Mouse (Mus musculus) heart, embryonic 11.5 days (tissue): ENCODE data around the gene Slc30a3. TPM values are rescaled to one million over a fixed set of nuclear protein-coding genes. Genes with fewer than 3 reads are reported as not detected.
"Not testable (repeated sequence)": the region's sequence is repeated elsewhere in the genome, so short reads cannot be mapped to it uniquely, and the experiment has no call there.

ENCODE experiments used
- ATAC-seq: fragments of 200-750 bp; cut with Nextera tagmentation; replicated peaks from 2 replicates; pipeline ENCODE4 v1.8.0; 2017; ENCODE audit warnings: moderate library complexity; ENCODE audit not compliant: insufficient number of reproducible peaks, low FRiP score, low TSS enrichment
- H3K27ac ChIP-seq: fragments of 300-500 bp; sonication (generic); 2 replicates; pipeline ENCODE4 v1.5.1; 2014; ENCODE audit warnings: mild to moderate bottlenecking, low read depth, low read length
- H3K27me3 ChIP-seq: fragments of 300-500 bp; sonication (generic); 2 replicates; pipeline ENCODE4 v1.6.1; 2014; ENCODE audit warnings: mild to moderate bottlenecking, low read length, mixed read lengths; ENCODE audit not compliant: control insufficient read depth, insufficient read depth
- H3K36me3 ChIP-seq: fragments of 300-500 bp; sonication (generic); 2 replicates; pipeline ENCODE4 v1.6.1; 2014; ENCODE audit warnings: mild to moderate bottlenecking, low read length, moderate library complexity, mixed read lengths; ENCODE audit not compliant: control insufficient read depth, insufficient read depth
- H3K4me1 ChIP-seq: fragments of 300-500 bp; sonication (generic); 2 replicates; pipeline ENCODE4 v1.6.1; 2014; ENCODE audit warnings: low read length; ENCODE audit not compliant: control insufficient read depth, insufficient read depth
- H3K4me2 ChIP-seq: fragments of 300-500 bp; sonication (generic); 2 replicates; pipeline ENCODE4 v1.6.1; 2014; ENCODE audit warnings: mild to moderate bottlenecking, moderate library complexity
- H3K4me3 ChIP-seq: fragments of 300-500 bp; sonication (generic); 2 replicates; pipeline ENCODE4 v1.5.1; 2014; ENCODE audit warnings: low read depth, low read length
- H3K9ac ChIP-seq: fragments of 300-500 bp; sonication (generic); 2 replicates; pipeline ENCODE4 v1.6.1; 2014; ENCODE audit warnings: mild to moderate bottlenecking, low read depth, low read length, moderate library complexity
- H3K9me3 ChIP-seq: fragments of 300-500 bp; sonication (generic); replicated peaks from 2 replicates; pipeline ENCODE4 v1.6.1; 2016; ENCODE audit warnings: low read length; ENCODE audit not compliant: control insufficient read depth
- WGBS: fragments of 180-500 bp; shearing (Covaris S2); extraction: QIAGEN DNeasy Blood & Tissue Kit; methylation state at CpG from one replicate; pipeline ENCODE4 v1.1.7; 2014; ENCODE audit not compliant: insufficient replicate concordance; 5-methylcytosine and 5-hydroxymethylcytosine counted together
- polyA plus RNA-seq: library from polyadenylated mRNA; unstranded; fragments of >200 nt; fragmentation: Nextera tagmentation; extraction: Ambion mirVana; gene quantifications from 2 replicates; pipeline ENCODE4 v1.2.1, GENCODE M21; 2014

Slc30a3 gene
- polyA plus RNA-seq, 1 experiment from 2014 or later, result 0.47 TPM

- H3K36me3 ChIP-seq, result no peaks in the 10 kb centered on the region
- H3K4me1 ChIP-seq, result no peaks in the 10 kb centered on the region
- peak within 1 kb of the TSS; percentile 89 for H3K9ac ChIP-seq
- no peaks in the 10 kb centered on the region for H3K27me3 ChIP-seq
- H3K4me3 ChIP-seq, result peak within 1 kb of the TSS; percentile 76
- ATAC-seq, result peak; percentile 43; the same call in 1 of the 2 replicates
- 1% methylated on average over 23 of the region's 23 CpGs for WGBS
- no peaks in the 10 kb centered on the region for H3K9me3 ChIP-seq
- peak within 1 kb of the TSS; percentile 98 for H3K27ac ChIP-seq
- peak within 1 kb of the TSS; percentile 73 for H3K4me2 ChIP-seq
Measured at GRCm38 (mm10) chr5:31048763-31049641, 59.0 kb downstream of the Slc30a3 start, which contains the start of gene Slc5a6. Gene Slc5a6 (minus strand): TSS chr5:31048924.

GRCm38 (mm10) chr5:31047848-31048762, 59.9 kb downstream of the Slc30a3 start, which contains the start of gene Atraid:
Gene Atraid (plus strand): TSS chr5:31048312.
- Histone ChIP-seq H3K4me1 (no peaks in the 10 kb centered on the region), H3K9ac (peak within 1 kb of the TSS; percentile 89), H3K27me3 (no peaks in the 10 kb centered on the region), H3K4me3 (peak within 1 kb of the TSS; percentile 76), H3K27ac (peak within 1 kb of the TSS; percentile 98), H3K36me3 (no peaks in the 10 kb centered on the region), H3K4me2 (peak within 1 kb of the TSS; percentile 73), H3K9me3 (no peaks in the 10 kb centered on the region)
- under 1% methylated on average over 72 of the region's 73 CpGs for WGBS
- peak; percentile 98 for ATAC-seq

- WGBS, result 60% methylated on average over 5 of the region's 5 CpGs
- Histone ChIP-seq H3K4me1 (no peaks in the 10 kb centered on the region), H3K27ac (no peak overlapping the region), H3K27me3 (no peaks in the 10 kb centered on the region), H3K4me3 (peak overlapping the region; percentile 76), H3K36me3 (no peaks in the 10 kb centered on the region), H3K9me3 (no peaks in the 10 kb centered on the region), H3K4me2 (peak overlapping the region; percentile 73), H3K9ac (peak overlapping the region; percentile 89)
- no peak for ATAC-seq
Measured at GRCm38 (mm10) chr5:31047074-31047473, 61.0 kb downstream of the Slc30a3 start.

- Histone ChIP-seq H3K27ac (no peak overlapping the region), H3K9ac (no peak overlapping the region), H3K4me1 (no peaks in the 10 kb centered on the region), H3K4me3 (no peak overlapping the region), H3K4me2 (no peak overlapping the region), H3K27me3 (no peaks in the 10 kb centered on the region), H3K36me3 (no peaks in the 10 kb centered on the region), H3K9me3 (no peaks in the 10 kb centered on the region)
- WGBS, result 89% methylated on average over 6 of the region's 6 CpGs
- no peak for ATAC-seq
Measured at GRCm38 (mm10) chr5:31046416-31046815, 61.6 kb downstream of the Slc30a3 start.

- WGBS, result 82% methylated on average over 7 of the region's 7 CpGs
- no peak overlapping the region for H3K4me2 ChIP-seq
- ATAC-seq, result no peak
- H3K27me3 ChIP-seq, result no peaks in the 10 kb centered on the region
- H3K27ac ChIP-seq, result no peak overlapping the region
- peaks cover 2% of the 10 kb centered on the region; the same call in 1 of the 2 replicates for H3K36me3 ChIP-seq
- no peaks in the 10 kb centered on the region for H3K4me1 ChIP-seq
- H3K9me3 ChIP-seq, result no peaks in the 10 kb centered on the region
- H3K4me3 ChIP-seq, result no peak overlapping the region
- no peak overlapping the region for H3K9ac ChIP-seq
Measured at GRCm38 (mm10) chr5:31038171-31038845, 69.7 kb downstream of the Slc30a3 start.

GRCm38 (mm10) chr5:31036556-31036955, 71.5 kb downstream of the Slc30a3 start:
- not testable (repeated sequence) for H3K9me3 ChIP-seq, H3K27ac ChIP-seq, H3K36me3 ChIP-seq, H3K9ac ChIP-seq, H3K4me1 ChIP-seq, H3K27me3 ChIP-seq, ATAC-seq, H3K4me3 ChIP-seq, H3K4me2 ChIP-seq
- 81% methylated on average over 11 of the region's 11 CpGs for WGBS
